Mouse (Mus musculus): ENCODE data around the gene Scd1.

Scd1 gene

DNA sequence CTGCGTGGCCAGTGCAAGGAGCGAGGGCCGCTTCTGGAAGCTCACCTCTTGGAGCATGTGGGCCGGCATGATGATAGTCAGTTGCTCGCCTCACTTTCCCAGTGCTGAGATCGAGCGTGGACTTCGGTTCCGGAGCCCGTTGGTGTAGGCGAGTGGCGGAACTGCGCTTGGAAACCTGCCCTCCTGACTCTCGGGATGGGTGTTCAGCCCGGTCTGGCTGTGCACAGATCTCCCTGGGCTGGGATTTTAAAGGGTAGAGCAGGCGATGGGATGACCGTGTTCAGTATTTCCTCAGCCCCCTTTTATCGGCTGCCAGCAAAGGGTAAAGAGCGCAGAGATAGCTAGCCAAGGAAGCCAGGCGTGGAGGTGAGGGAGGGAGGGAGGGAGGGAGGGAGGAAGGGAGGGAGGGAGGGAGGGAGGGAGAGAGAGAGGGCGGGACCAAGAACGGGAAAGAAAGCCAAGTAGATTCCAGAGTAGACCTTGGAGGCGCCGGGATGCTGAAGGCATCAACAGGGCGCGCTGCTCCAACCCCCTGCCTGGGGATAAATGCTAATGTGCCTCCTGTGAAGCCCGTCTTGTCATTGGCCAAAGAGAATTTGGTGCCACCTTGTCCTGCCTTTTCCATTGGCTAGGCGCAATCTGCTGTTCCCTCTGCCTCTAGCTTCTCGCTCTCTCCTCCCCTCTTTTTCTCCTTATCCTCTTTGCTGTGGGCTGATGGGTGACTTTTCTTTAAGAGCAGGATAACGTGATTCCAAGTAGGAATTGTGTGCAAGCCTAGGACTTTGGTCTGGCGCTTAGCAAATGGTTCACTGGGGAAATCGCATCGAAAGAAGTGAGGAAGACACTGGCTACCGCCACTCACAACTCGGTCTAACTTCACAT is at the start of gene Scd1:
Scd1 (minus strand) TSS at position 539 of the 882 bp plus-strand sequence.
- peak; percentile 77 for DNase-seq (ENCODE audit: low spot score)

DNA sequence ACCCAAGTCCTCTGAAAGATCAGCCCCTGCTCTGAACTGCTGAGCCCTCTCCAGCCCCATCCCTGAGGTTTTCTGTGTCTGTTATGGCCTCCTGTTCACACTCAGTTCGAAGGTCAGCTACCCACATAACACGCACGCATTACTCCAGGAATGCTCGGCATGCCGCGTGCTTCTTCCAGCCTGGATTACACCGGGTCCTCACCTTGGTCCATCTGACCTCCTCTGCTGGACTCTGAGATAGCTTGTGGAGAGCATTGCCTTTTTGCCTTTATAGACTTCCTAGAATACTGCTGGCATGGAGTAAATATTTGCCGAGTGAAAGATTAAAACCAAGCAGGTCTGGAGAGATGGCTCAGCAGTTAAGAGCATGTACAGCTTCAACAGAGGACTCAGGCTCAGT is 47.7 kb upstream of the Scd1 start:
- DNase-seq (ENCODE audit: low spot score), result no peak

- no peak for DNase-seq (ENCODE audit: low spot score)
These were observed 47.2 kb upstream of the Scd1 start for GRCm38 (mm10) chr19:44454862-44455261.

DNA sequence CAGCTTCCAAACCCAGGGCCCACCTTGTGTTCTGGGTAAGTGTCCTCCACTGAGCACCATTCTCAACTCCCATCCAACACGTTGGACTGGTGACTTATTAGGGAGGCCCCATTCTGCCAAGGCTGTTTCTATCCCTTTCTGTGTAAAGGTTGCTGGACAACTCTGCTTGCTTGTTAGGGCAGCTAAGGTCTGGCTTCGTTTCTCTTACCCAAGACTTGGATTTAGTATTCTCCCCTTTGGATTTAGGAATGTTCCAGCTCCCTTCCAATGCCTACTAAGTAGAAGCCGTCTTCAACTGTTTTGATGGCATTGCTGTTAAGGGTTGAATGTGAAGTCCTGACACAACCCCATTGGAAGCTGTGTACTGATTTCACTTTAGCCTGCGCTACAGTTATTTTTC is 40.2 kb upstream of the Scd1 start:
- DNase-seq (ENCODE audit: low spot score), result no peak

GRCm38 (mm10) chr19:44445755-44446154 is 38.1 kb upstream of the Scd1 start:
- DNase-seq (ENCODE audit: low spot score), result no peak

GRCm38 (mm10) chr19:44439302-44439701 is 31.6 kb upstream of the Scd1 start:
- DNase-seq (ENCODE audit: low spot score), result no peak

DNA sequence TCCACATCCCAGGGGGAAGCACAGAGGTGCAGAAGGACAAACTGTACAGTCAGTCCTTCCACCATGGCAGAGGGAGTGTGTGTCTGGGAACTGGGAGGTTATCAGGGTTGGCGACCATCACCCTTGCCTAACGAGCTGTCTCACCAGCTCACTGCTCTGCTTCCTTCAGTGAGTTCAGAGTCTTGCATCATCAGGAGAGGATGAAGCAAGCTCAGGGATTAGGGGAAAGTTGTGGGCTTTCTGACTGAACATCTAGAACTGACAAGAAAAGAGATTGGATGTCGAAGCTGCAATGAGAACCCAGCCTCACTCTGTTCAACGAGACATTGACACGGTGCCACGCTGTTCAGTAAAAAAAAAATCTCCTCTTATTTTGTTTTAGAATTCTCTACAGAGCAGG is 30.3 kb upstream of the Scd1 start:
- no peak for DNase-seq (ENCODE audit: low spot score)

DNA sequence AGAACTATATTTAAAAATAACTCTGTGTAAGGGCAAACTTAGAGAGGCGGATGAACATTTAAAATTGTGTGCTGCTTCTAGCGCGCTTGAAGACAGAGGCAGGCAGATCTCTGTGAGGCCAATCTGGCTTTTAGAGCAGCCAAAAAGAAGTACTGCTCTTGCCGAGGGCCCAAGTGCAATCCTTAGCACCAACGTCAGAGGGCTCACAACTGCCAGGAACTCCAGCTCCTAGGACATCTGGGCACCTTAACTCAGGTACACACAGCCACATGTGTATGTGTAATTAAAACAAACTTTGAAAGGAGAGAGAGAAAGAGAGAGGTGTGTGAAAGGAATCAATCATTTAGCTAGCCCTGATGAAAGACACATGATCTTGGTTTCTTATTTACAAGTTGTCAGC is 24.4 kb upstream of the Scd1 start:
- no peak for DNase-seq (ENCODE audit: low spot score)

- no peak for DNase-seq (ENCODE audit: low spot score)
These were observed 20.0 kb upstream of the Scd1 start for GRCm38 (mm10) chr19:44427721-44428120.

DNA sequence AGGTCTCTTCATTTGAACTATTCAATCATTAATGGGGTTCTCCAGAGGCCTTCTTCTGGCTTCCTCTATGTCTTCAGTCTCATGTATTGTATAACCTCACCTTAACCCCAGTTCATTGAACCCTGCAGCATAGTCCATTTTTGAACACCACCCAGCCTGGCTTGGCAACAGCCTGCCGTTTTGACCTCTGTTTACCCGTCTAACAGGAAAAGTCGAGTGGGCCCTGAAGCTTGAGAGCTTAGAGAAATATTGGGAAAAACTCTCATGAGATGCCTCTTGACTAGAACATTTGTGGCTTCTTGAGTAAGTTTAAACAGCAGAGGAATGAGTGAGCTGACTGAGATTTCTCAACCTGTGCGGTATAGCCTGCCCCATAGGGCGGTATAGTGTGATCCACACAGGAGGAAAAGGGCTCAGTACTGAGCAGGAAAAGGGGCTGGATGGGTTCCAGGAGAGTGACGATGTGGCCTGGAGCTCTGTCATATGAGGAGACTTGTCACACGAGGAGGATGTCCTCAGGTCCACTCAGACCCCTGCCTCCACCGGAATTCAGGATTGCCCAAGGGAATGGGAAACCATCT is 14.5 kb upstream of the Scd1 start:
- no peak for DNase-seq (ENCODE audit: low spot score)

DNA sequence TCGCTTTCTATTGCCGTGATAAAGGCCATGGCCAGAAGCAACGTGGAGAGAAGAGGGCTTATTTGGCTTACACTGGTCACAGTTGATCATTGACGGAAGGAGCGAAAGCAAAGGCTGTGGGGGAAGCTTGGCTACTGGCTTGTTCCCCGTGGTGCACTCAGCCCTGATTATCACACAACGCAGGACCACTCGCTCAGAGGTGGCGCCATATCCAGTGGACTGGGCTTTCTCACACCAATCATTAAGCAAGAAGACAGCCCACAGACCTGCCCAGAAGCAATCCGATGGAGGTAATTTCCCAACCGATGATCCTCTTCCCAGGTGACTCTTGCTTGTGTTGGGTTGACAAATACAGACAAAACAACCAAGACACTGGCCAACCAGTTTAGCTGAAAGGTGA is 11.9 kb upstream of the Scd1 start:
- DNase-seq (ENCODE audit: low spot score), result no peak

- DNase-seq (ENCODE audit: low spot score), result peak; percentile 51
These were observed 11.3 kb upstream of the Scd1 start for GRCm38 (mm10) chr19:44418945-44419344.

GRCm38 (mm10) chr19:44418544-44418943 is 10.9 kb upstream of the Scd1 start:
- DNase-seq (ENCODE audit: low spot score), result no peak

DNA sequence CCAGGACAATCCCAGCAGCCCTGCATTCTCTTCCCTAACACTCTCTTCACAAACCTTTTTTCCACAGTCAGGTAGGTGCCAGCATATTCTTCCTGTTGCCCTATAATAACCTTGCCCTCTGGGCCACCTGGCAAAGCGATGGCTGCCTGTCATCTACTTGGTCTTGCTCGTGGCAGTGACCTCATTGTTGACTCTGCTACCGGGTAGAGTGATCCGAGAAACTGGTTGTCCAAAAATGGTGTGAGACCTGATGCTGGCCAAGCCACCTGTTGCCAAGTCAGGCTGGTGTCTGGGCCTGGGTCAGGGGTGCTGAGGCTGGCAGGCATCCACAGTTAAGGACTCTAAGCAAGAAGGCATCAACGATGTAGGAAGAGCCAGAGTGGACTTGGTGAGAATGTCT is 10.4 kb upstream of the Scd1 start:
- DNase-seq (ENCODE audit: low spot score), result no peak

DNA sequence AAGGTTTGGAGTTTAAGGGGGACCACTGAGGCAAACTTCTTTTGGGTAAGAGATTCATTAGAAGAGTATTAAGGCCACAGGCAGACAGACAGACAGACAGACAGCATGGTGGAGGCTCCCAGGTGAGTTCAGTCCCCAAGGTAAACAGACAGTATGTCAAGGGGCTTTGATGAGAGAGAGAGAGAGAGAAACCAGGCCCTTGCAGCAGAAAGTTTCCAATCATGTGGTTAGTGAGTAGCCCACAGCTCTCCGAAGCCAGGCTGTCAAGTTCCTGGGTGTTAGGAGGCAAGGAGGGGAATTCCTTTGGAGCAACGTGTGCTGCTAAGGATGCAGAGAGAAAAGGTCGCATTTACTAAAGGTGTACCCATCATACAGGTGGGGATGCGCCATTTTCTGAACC is 9.8 kb upstream of the Scd1 start:
- DNase-seq (ENCODE audit: low spot score), result no peak

DNA sequence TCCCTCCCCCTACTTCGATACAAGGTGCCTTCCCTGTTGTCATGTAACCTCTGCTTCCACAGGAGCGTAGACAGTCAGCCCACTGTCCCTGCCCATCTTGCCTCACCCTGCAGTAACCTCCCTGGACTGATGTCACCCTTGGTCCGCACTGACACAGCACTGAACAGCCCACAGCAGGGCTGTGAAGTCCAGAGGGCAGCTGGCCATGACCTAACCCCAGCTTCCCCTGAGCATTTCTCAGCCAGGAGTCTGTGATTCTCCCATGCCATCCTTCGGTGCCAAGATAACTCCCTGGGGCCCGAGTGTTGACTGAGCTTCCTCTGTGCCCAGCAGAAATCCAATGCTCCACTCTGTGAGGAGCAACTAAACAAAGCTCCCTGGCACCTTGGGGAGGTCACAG is 8.6 kb upstream of the Scd1 start:
- no peak for DNase-seq (ENCODE audit: low spot score)

DNA sequence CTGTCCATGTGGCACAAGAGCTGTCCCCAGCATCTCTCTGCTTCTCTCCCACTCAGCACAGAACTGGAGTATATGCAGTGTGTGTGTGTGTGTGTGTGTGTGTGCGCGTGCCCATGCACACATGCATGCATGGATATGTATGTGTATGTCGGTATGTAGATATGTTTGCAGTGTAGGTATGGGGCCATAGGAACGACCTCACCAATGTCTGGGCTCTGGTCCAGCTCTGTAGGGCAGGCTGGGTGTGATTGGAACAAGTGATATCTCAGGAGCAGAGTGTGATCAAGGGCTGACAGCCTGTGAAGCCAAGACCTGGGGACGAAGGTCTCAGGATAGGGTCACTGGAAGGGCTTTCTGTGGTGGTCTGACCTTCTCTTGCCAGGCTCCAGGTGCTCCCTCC is 7.8 kb upstream of the Scd1 start:
- DNase-seq (ENCODE audit: low spot score), result no peak

- DNase-seq (ENCODE audit: low spot score), result no peak
These were observed 2.8 kb upstream of the Scd1 start for GRCm38 (mm10) chr19:44410269-44410992.

DNA sequence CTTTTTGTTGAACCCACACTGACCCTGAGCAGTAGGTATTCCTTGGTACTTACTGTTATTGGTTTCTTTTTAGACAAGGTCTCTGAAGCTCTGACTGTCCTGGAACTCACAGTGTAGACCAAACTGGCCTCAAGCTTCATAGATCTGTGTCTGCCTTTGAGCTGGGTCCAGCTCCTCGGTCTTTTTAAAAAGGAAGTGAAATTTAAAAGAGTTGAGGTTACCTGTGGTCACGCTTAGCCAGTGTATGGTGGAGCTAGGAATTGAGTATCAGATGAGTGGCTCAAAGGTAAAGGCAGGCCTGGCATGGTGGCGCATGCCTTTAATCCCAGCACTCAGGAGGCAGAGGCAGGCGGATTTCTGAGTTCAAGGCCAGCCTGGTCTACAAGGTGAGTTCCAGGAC is 916 bp upstream of the Scd1 start:
- DNase-seq (ENCODE audit: low spot score), result no peak

DNA sequence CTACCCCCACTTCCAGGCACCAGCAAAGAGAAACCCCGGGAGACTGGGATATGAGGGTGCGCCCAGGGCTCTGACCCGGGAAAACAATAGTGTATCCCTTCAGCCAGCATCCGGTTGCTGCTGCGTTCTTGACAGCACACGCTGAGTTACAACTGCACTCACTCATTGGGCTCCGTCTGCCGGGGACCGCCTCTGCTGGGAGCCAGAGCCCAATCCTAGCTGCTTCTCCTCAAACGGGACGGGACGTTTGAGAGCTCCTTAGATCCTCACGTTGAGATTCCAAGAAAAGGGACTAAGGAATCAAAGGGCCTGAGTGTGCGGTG is 505 bp upstream of the Scd1 start:
- peak; percentile 24 for DNase-seq (ENCODE audit: low spot score)

- DNase-seq (ENCODE audit: low spot score), result no peak
These were observed 4.1 kb downstream of the Scd1 start for GRCm38 (mm10) chr19:44403546-44403945.

- DNase-seq (ENCODE audit: low spot score), result no peak
These were observed 7.0 kb downstream of the Scd1 start for GRCm38 (mm10) chr19:44400484-44401197.

- no peak for DNase-seq (ENCODE audit: low spot score)
These were observed 7.6 kb downstream of the Scd1 start for GRCm38 (mm10) chr19:44400076-44400475.
